In genomic region chr5:125497821-125498600, GRCm38 (mm10) we compare ENCODE assay signal across 9 mouse cellular contexts. TPM values are rescaled to one million over a fixed set of nuclear protein-coding genes. Genes with fewer than 3 reads are reported as not detected.
DNase-seq lines count a peak whose midpoint lies in the region; ATAC-seq lines count a peak whose summit lies in the region.
"Had no signal": no experiment of that assay in that cellular context is flagged by ENCODE, and none has a peak within 500 bp of the region (broad histone marks: within the 10 kb centered on the region; RNA-seq: fewer than 3 reads in every experiment).

No protein-coding gene starts in this region.

- no peaks in the 10 kb centered on the region; the same call in none of the 2 replicates for H3K36me3 ChIP-seq in heart, embryonic 11.5 days (ENCODE audit: control insufficient read depth, insufficient read depth, low read length)
- H3K36me3 ChIP-seq in hindbrain, embryonic 10.5 days, result peaks cover 64% of the 10 kb centered on the region

- H3K4me1 ChIP-seq in heart, embryonic 11.5 days (ENCODE audit: control insufficient read depth, insufficient read depth, low read length), result no peaks in the 10 kb centered on the region
- H3K4me1 ChIP-seq in hindbrain, embryonic 10.5 days (replicated peaks), result 0 out of 2 replicates have a peak, but pooled peaks cover 8% of the 10 kb centered on the region
- H3K4me1 ChIP-seq: limb, embryonic 13.5 days had no signal

- DNase-seq in heart, adult 11 months, result peak; percentile 94
- DNase-seq in c-Kit-negative CD71-positive TER-119-positive erythroid progenitor cells, embryonic 14.5 days (ENCODE audit: low read depth, low spot score), result peak; percentile 21
- DNase-seq in hindbrain, embryonic 10.5 days (ENCODE audit: low spot score), result peak; percentile 72
- DNase-seq in layer of hippocampus, postnatal 25 days (ENCODE audit: extremely low spot score in 1 of 2, low spot score in 1 of 2), result peak; percentile 61 to 83
- DNase-seq in right cerebral cortex, postnatal 14 days, result peak; percentile 80

- no peak overlapping the region for H3K4me3 ChIP-seq in heart, embryonic 11.5 days (ENCODE audit: low read depth, low read length)
- H3K4me3 ChIP-seq in hindbrain, embryonic 10.5 days, result no peak overlapping the region
- H3K4me3 ChIP-seq: limb, embryonic 13.5 days had no signal

- H3K27me3 ChIP-seq in heart, embryonic 11.5 days (ENCODE audit: control insufficient read depth, insufficient read depth, low read length), result no peaks in the 10 kb centered on the region
- H3K27me3 ChIP-seq in hindbrain, embryonic 10.5 days (ENCODE audit: insufficient read depth, poor library complexity, severe bottlenecking), result no peaks in the 10 kb centered on the region
- H3K27me3 ChIP-seq: limb, embryonic 13.5 days had no signal

- H3K27ac ChIP-seq in heart, embryonic 11.5 days (ENCODE audit: low read depth, low read length), result no peak overlapping the region
- 0 out of 2 replicates have a peak overlapping the region, but pooled peaks have one; percentile 47 for H3K27ac ChIP-seq in hindbrain, embryonic 10.5 days
- H3K27ac ChIP-seq: limb, embryonic 13.5 days had no signal

- no peak overlapping the region for H3K9ac ChIP-seq in heart, embryonic 11.5 days (ENCODE audit: low read depth, low read length)
- H3K9ac ChIP-seq: limb, embryonic 13.5 days had no signal

- H3K9me3 ChIP-seq in heart, embryonic 11.5 days (replicated peaks; ENCODE audit: control insufficient read depth, low read length), result no peaks in the 10 kb centered on the region
- H3K9me3 ChIP-seq in hindbrain, embryonic 10.5 days, result no peaks in the 10 kb centered on the region
- H3K9me3 ChIP-seq: limb, embryonic 13.5 days had no signal

- H3K4me2 ChIP-seq in heart, embryonic 11.5 days, result no peak overlapping the region
- H3K4me2 ChIP-seq: limb, embryonic 13.5 days had no signal

- ATAC-seq in heart, embryonic 11.5 days (replicated peaks; ENCODE audit: insufficient number of reproducible peaks, low FRiP score, low TSS enrichment), result no peak; the same call in 1 of the 2 replicates
- peak; percentile 78 for ATAC-seq in erythroid progenitor cell, adult 5-6 weeks (replicated peaks; ENCODE audit: low FRiP score, poor library complexity, severe bottlenecking)
- ATAC-seq in megakaryocyte, adult 5-6 weeks (ENCODE audit: poor library complexity, severe bottlenecking), result peak; percentile 68

- WGBS in heart, embryonic 11.5 days (ENCODE audit: insufficient replicate concordance), result 64% methylated on average over 12 of the region's 12 CpGs
- 66% methylated on average over 12 of the region's 12 CpGs for whole genome bisulfite sequencing in hindbrain, embryonic 10.5 days

RNA-seq across cellular contexts. Expression of gene Aacs, which starts 22.4 kb away (rescaled TPM):
- 14.2 and 15.5 TPM in 2 replicates for polyA plus RNA-seq in heart, embryonic 11.5 days (2014; fragmentation: Nextera tagmentation; extraction: Ambion mirVana)
- total RNA-seq in erythroid progenitor cell, adult 5-6 weeks (2015; ENCODE audit: low replicate concordance), result 6.5 and 13.4 TPM in 2 replicates
- total RNA-seq in erythroid progenitor cell, adult 5-6 weeks (2017; ENCODE audit: low replicate concordance), result 1.2 and 7.1 TPM in 2 replicates
- 63.4 and 73.4 TPM in 2 replicates for polyA plus RNA-seq in hindbrain, embryonic 10.5 days (2016; fragmentation: Nextera tagmentation; extraction: Ambion mirVana)
- total RNA-seq in layer of hippocampus, postnatal 25 days (2021), result 10 to 100 TPM; 62.5 to 66.7 TPM
- total RNA-seq in megakaryocyte, adult 5-6 weeks (2015), result 6.5 and 6.7 TPM in 2 replicates
- 17.0 and 19.7 TPM in 2 replicates for total RNA-seq in megakaryocyte, adult 5-6 weeks (2017)

RNA-seq across cellular contexts. Expression of gene Tmem132b, which starts 33.6 kb away (rescaled TPM):
- 0.03 TPM in 2 replicates for polyA plus RNA-seq in heart, embryonic 11.5 days (2014; fragmentation: Nextera tagmentation; extraction: Ambion mirVana)
- total RNA-seq in erythroid progenitor cell, adult 5-6 weeks (2015; ENCODE audit: low replicate concordance), result not detected in 2 replicates
- not detected in 2 replicates for total RNA-seq in erythroid progenitor cell, adult 5-6 weeks (2017; ENCODE audit: low replicate concordance)
- polyA plus RNA-seq in hindbrain, embryonic 10.5 days (2016; fragmentation: Nextera tagmentation; extraction: Ambion mirVana), result 0.21 and 0.41 TPM in 2 replicates
- total RNA-seq in layer of hippocampus, postnatal 25 days (2021), result 100 to 1,000 TPM; 108 to 121 TPM
- not detected in 2 replicates for total RNA-seq in megakaryocyte, adult 5-6 weeks (2015)
- total RNA-seq in megakaryocyte, adult 5-6 weeks (2017), result 0.07 and 0.28 TPM in 2 replicates

RNA-seq across cellular contexts. Expression of gene Bri3bp, which starts 56.6 kb away (rescaled TPM):
- 30.8 and 32.7 TPM in 2 replicates for polyA plus RNA-seq in heart, embryonic 11.5 days (2014; fragmentation: Nextera tagmentation; extraction: Ambion mirVana)
- total RNA-seq in erythroid progenitor cell, adult 5-6 weeks (2015; ENCODE audit: low replicate concordance), result 5.4 and 10.5 TPM in 2 replicates
- total RNA-seq in erythroid progenitor cell, adult 5-6 weeks (2017; ENCODE audit: low replicate concordance), result 2.0 and 2.4 TPM in 2 replicates
- 46.9 and 53.8 TPM in 2 replicates for polyA plus RNA-seq in hindbrain, embryonic 10.5 days (2016; fragmentation: Nextera tagmentation; extraction: Ambion mirVana)
- total RNA-seq in layer of hippocampus, postnatal 25 days (2021), result 100 to 1,000 TPM; 101 to 109 TPM
- 46.8 and 49.2 TPM in 2 replicates for total RNA-seq in megakaryocyte, adult 5-6 weeks (2015)
- total RNA-seq in megakaryocyte, adult 5-6 weeks (2017), result 19.7 and 26.3 TPM in 2 replicates

Comparison
In these comparisons a context has a peak if more than half of its experiments do, and no peak if none do; other contexts are left out.
1. DNase-seq: peak in every context shown above with its lines; median percentile 94 in heart, adult 11 months; 80 in right cerebral cortex, postnatal 14 days; 72 in hindbrain, embryonic 10.5 days; 72 in layer of hippocampus, postnatal 25 days; 21 in c-Kit-negative CD71-positive TER-119-positive erythroid progenitor cells, embryonic 14.5 days.
2. RNA of gene Tmem132b, which starts 33.6 kb away (total RNA-seq): 108 to 121 TPM in layer of hippocampus, postnatal 25 days; 0.07 to 0.28 TPM in megakaryocyte, adult 5-6 weeks and not detected in erythroid progenitor cell, adult 5-6 weeks; every median in the first group is over 10 times any median in the second.